Mouse (Mus musculus): Measurements from ENCODE around the gene Fkrp. TPM values are rescaled to one million over a fixed set of nuclear protein-coding genes. Genes with fewer than 3 reads are reported as not detected.

Gene Fkrp
- total RNA-seq, 2 experiments from 2014 or later, result 24.8 to 26.8 TPM

GRCm38 (mm10) chr7:16793010-16793725 lies 23.4 kb downstream of the Fkrp start:
- DNase-seq, result no peak

GRCm38 (mm10) chr7:16792316-16792715 lies 24.2 kb downstream of the Fkrp start:
- DNase-seq, result no peak

GRCm38 (mm10) chr7:16785541-16786083 lies 30.9 kb downstream of the Fkrp start:
- no peak for DNase-seq

GRCm38 (mm10) chr7:16784498-16784976 lies 32.0 kb downstream of the Fkrp start:
- DNase-seq, result no peak

- DNase-seq, result peak; percentile 77 to 81
These were observed 32.6 kb downstream of the Fkrp start for GRCm38 (mm10) chr7:16783758-16784415.

GRCm38 (mm10) chr7:16783224-16783688 lies 33.3 kb downstream of the Fkrp start:
- no peak for DNase-seq

- no peak for DNase-seq
These were observed 33.9 kb downstream of the Fkrp start for GRCm38 (mm10) chr7:16782555-16783125.

GRCm38 (mm10) chr7:16781816-16782554 lies 34.5 kb downstream of the Fkrp start:
- peak; percentile 30 to 45 for DNase-seq

- DNase-seq, result no peak
These were observed 35.0 kb downstream of the Fkrp start for GRCm38 (mm10) chr7:16781555-16781815.

- DNase-seq, result peak; percentile 90 to 91
These were observed 35.5 kb downstream of the Fkrp start, which contains the start of gene Slc1a5 for GRCm38 (mm10) chr7:16780825-16781554. Gene Slc1a5, plus strand, starts transcription at chr7:16781340.

- peak; percentile 31 to 42 for DNase-seq
These were observed 36.5 kb downstream of the Fkrp start for GRCm38 (mm10) chr7:16780076-16780475.

GRCm38 (mm10) chr7:16775888-16776287 lies 40.6 kb downstream of the Fkrp start:
- no peak for DNase-seq

- DNase-seq, result peak in 1 of 2 experiments; percentile 27
These were observed 50.1 kb downstream of the Fkrp start for GRCm38 (mm10) chr7:16766443-16766842.

- DNase-seq, result peak in 1 of 2 experiments; percentile 21
These were observed 52.9 kb downstream of the Fkrp start for GRCm38 (mm10) chr7:16763463-16764218.

GRCm38 (mm10) chr7:16761630-16762029 lies 54.9 kb downstream of the Fkrp start:
- DNase-seq, result no peak

GRCm38 (mm10) chr7:16761005-16761481 lies 55.5 kb downstream of the Fkrp start:
- peak in 1 of 2 experiments; percentile 60 for DNase-seq

- peak; percentile 27 to 65 for DNase-seq
These were observed 56.2 kb downstream of the Fkrp start for GRCm38 (mm10) chr7:16760292-16760691.

Measured in adrenal gland, postnatal 36 days (tissue).